Mouse (Mus musculus) small intestine, adult 2 months (tissue): ENCODE data around the gene Atp12a. TPM values are rescaled to one million over a fixed set of nuclear protein-coding genes. Genes with fewer than 3 reads are reported as not detected.

Source experiments
- H3K27ac ChIP-seq: fragments of 200-500 bp; 2 replicates; pipeline ENCODE4 v1.5.1; 2012; ENCODE audit warnings: low read depth, low read length, control low read depth, inconsistent platforms; ENCODE audit not compliant: insufficient read depth
- H3K27me3 ChIP-seq: fragments of 200-500 bp; 2 replicates; pipeline ENCODE4 v1.6.1; 2012; ENCODE audit warnings: mild to moderate bottlenecking, moderate library complexity, low read length, inconsistent platforms; ENCODE audit not compliant: control insufficient read depth, insufficient read depth
- H3K36me3 ChIP-seq: fragments of 200-500 bp; 2 replicates; pipeline ENCODE4 v1.6.1; 2012; ENCODE audit warnings: mild to moderate bottlenecking, low read length, control low read depth, inconsistent platforms; ENCODE audit not compliant: control insufficient read depth, insufficient read depth
- H3K4me1 ChIP-seq: fragments of 200-500 bp; 2 replicates; pipeline ENCODE4 v1.6.1; 2012; ENCODE audit warnings: low read length, inconsistent platforms, mixed read lengths; ENCODE audit not compliant: control insufficient read depth, insufficient read depth, insufficient read length
- H3K4me3 ChIP-seq: fragments of 200-500 bp; 2 replicates; pipeline ENCODE4 v1.5.1; 2012; ENCODE audit warnings: low read depth, mild to moderate bottlenecking, control low read depth, inconsistent platforms, low read length, moderate library complexity
- CTCF ChIP-seq: fragments of 200-500 bp; IDR thresholded peaks from 2 replicates; pipeline ENCODE4 v1.5.1; 2012; ENCODE audit warnings: low read depth, mild to moderate bottlenecking, control low read depth, inconsistent platforms, low read length, moderate library complexity, mixed read lengths; ENCODE audit not compliant: insufficient replicate concordance, insufficient read length; ENCODE audit errors: extremely low read depth
- POLR2A ChIP-seq: fragments of 200-500 bp; IDR thresholded peaks from 2 replicates; pipeline ENCODE4 v1.6.1; 2012; ENCODE audit warnings: low read depth, mild to moderate bottlenecking, control low read depth, inconsistent platforms, low read length, moderate library complexity
- WGBS: fragments of 180-500 bp; shearing (Covaris S2); methylation state at CpG from one replicate; pipeline ENCODE4 v1.1.7; 2018; 5-methylcytosine and 5-hydroxymethylcytosine counted together
- polyA plus RNA-seq: library from polyadenylated mRNA; depleted of rRNA; stranded (reverse); fragments of >200 nt; gene quantifications from 2 replicates; pipeline ENCODE4 v1.2.3, GENCODE M21; 2012

Atp12a gene
- polyA plus RNA-seq, 1 experiment, result not detected

DNA sequence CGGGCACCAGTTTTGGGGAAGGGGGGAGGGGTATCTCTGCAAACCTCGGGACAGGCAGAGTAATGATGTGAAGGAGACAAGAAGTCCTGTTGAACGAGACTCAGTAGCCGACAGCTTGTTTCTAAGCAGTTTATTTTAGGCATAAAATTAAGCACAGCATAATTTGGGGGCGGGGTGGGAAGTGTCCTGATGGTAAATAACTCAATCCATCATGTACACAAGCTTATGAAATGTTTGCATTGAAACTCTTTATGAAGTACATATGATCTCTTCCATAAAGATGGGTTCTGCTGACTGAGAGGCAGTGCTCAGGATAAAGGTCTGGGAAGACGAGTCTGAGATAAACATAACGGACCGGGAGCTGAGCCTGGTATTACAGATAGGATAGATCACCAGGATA is 9.5 kb upstream of the Atp12a start:
- Histone ChIP-seq H3K4me3 (no peak overlapping the region), H3K27me3 (no peaks in the 10 kb centered on the region; the same call in 1 of the 2 replicates), H3K36me3 (no peaks in the 10 kb centered on the region), H3K27ac (no peak overlapping the region), H3K4me1 (no peaks in the 10 kb centered on the region)
- TF ChIP-seq CTCF, result no peak
- TF ChIP-seq POLR2A, result no peak
- WGBS, result 69% methylated on average over 8 of the region's 8 CpGs

- Histone ChIP-seq H3K36me3 (no peaks in the 10 kb centered on the region), H3K4me1 (no peaks in the 10 kb centered on the region), H3K4me3 (no peak overlapping the region), H3K27me3 (no peaks in the 10 kb centered on the region; the same call in 1 of the 2 replicates), H3K27ac (no peak overlapping the region)
- no peak for TF ChIP-seq POLR2A
- no peak for TF ChIP-seq CTCF
- 75% methylated on average over 6 of the region's 6 CpGs for WGBS
Measured at GRCm38 (mm10) chr14:56356196-56356595, 8.7 kb upstream of the Atp12a start.

- 77% methylated on average over 7 of the region's 7 CpGs for WGBS
- Histone ChIP-seq H3K4me3 (no peak overlapping the region), H3K36me3 (no peaks in the 10 kb centered on the region), H3K4me1 (no peaks in the 10 kb centered on the region), H3K27me3 (0 out of 2 replicates have a peak, but pooled peaks cover under 1% of the 10 kb centered on the region), H3K27ac (no peak overlapping the region)
- TF ChIP-seq POLR2A (no peak), CTCF (no peak)
Measured at GRCm38 (mm10) chr14:56358422-56358821, 6.4 kb upstream of the Atp12a start.

DNA sequence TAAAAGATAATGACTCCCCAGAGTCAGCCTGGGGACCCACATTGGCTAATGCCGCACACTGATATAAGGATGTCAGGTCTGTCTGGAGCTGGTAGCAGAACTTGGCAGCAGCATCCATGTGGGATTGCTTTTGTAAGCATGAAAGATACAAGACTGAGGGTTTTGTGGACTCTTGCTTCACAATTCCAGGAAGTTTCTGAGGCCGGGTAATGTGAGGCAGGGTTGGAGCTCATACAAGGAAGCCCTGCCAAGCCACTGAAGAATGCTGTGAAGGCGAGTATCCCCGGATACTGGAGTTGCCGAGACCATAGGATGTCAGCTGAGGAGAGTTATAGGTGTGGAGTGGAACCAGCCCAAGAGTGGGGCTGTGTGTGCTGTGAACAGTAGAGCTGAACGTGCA is 5.7 kb upstream of the Atp12a start:
- H3K27me3 ChIP-seq, result peaks cover 8% of the 10 kb centered on the region; the same call in 1 of the 2 replicates
- WGBS, result 61% methylated on average over 6 of the region's 6 CpGs
- TF ChIP-seq POLR2A, result no peak
- no peak for TF ChIP-seq CTCF
- no peaks in the 10 kb centered on the region for H3K4me1 ChIP-seq
- H3K4me3 ChIP-seq, result no peak overlapping the region
- H3K27ac ChIP-seq, result no peak overlapping the region
- H3K36me3 ChIP-seq, result no peaks in the 10 kb centered on the region

GRCm38 (mm10) chr14:56365292-56365691 is 424 bp downstream of the Atp12a start:
- TF ChIP-seq CTCF (no peak), POLR2A (no peak)
- Histone ChIP-seq H3K27me3 (peaks cover 24% of the 10 kb centered on the region), H3K4me3 (peak overlapping the region; percentile 44), H3K27ac (no peak overlapping the region), H3K36me3 (no peaks in the 10 kb centered on the region), H3K4me1 (peaks cover 5% of the 10 kb centered on the region)
- whole genome bisulfite sequencing, result 24% methylated on average over 8 of the region's 8 CpGs

DNA sequence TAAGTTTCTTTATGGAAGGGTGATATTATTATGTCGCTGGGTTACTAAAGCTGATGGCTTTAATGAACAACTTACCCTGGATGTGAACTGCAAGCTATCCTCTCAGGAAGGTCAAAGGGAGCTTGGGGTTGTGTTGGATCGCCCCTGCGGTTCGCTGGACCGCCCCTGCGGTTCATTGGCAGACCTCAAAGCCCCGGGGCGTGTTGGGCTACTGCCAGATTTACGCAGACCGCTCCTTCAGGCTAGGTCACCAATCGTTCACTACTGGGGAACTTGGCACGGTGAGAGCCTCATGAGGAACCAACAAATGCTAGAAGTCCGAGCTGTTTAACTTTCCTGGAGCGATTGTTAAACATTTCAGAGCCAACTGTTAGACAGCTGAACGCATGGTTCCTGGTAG is 1.8 kb downstream of the Atp12a start:
- Histone ChIP-seq H3K4me3 (no peak overlapping the region), H3K27me3 (peaks cover 24% of the 10 kb centered on the region), H3K27ac (no peak overlapping the region), H3K4me1 (peaks cover 5% of the 10 kb centered on the region), H3K36me3 (no peaks in the 10 kb centered on the region)
- no peak for TF ChIP-seq POLR2A
- no peak for TF ChIP-seq CTCF
- WGBS, result 14% methylated on average over 15 of the region's 15 CpGs

DNA sequence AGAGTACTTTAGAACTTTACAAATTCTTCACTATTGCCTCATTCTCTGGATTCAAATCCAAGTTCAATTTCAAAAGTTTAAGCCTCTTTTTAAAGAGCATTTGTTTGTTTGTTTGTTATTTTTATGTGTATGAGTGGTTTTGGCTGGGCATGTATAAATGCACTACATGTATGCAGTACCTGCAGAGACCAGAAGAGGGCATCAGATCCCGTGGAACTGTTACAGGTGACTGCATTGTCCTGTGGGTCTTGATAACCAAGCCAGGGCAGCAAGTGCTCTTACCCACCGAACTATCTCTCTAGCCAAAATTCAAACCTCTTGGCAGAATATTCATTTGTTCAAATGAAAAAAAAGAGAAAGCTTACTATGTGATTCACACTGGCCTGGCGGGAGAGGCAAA is 4.0 kb downstream of the Atp12a start:
- Histone ChIP-seq H3K36me3 (no peaks in the 10 kb centered on the region), H3K4me3 (no peak overlapping the region), H3K27me3 (peaks cover 20% of the 10 kb centered on the region), H3K27ac (no peak overlapping the region), H3K4me1 (peaks cover 5% of the 10 kb centered on the region)
- TF ChIP-seq POLR2A, result no peak
- TF ChIP-seq CTCF, result peak; percentile 40; the same call in 1 of the 2 replicates
- WGBS, result 50% methylated on average over 3 of the region's 3 CpGs
